Mouse (Mus musculus): ENCODE measurements around the gene Ppt1.
"Not testable (repeated sequence)": the region's sequence is repeated elsewhere in the genome, so short reads cannot be mapped to it uniquely, and the experiment has no call there.

Gene Ppt1

DNA sequence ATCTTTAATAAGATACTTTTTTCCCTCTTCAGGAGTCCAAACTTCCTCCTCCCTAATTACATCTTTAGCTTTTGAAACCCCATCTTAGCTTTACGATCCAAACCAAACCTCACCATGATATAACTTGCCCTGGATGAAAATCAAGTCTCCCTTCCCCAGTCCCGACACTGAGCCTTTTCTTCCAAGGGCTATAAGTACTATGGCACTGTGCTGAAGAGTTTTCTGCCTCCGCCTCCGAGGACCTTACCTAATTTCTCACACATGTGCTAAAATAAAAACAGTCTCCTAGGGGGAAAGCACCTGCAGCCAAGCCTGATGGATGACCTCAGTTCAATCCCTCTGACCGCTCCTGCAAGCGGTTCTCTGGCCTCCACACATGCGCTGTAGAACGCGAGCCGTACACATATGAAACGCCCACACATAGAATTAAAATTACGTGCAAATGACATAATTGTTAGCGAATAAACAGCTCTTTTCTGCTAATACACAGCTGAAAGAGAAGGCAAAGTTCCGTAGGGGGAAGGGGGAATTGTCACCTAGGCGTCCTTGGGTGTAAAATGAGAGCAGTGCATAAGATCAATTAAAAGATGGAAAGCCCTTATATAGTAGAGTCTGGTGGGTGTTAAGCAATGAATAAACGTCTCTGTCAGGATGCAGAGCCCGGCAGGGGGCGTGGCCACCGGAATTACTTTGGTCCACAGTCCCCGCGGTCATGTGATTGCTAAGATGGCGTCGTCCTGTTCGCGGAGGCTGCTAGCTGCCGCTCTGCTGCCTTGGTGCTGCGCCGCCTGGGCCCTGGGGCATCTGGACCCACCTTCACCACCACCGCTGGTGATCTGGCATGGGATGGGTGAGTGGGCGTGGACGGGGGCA lies at the start of gene Ppt1:
Ppt1 (plus strand) TSS at position 713 of the 873 bp plus-strand sequence.
- DNase-seq (ENCODE audit: low spot score in 2 of 2): peak; percentile 92 to 96

DNA sequence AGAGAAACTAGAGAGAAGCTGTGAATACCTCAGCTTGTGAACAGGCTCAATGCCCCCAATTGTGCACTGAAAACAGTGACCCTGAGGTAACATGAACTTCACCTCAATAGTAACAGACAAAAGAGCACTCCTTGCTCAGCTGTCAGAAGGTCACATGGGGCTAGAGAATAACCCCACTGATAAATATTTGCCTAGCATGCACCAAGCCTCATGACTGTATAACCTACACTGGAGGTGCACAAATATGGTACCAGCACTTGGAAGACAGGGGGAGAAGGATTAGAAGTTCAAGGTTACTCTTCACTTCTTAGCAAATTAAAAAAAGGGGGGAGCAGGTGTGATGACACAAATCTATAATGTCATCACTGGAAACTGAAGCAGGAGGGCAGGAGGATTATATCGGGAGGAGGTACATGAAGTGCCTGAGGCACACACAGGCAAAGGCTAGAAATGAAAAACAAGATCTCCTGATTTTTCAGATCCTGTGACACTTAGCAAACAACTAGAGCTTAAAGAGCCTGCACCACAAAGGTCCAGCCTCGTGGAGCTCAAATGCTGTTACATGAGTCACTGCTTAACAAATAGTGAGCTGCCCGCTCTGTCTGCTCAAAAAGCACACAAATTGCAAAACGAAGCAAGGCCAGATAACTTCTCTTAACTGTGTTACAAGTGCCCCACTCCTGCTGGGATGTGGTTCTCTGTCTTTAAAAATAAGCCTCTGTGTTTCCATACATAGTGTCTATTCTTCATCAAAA lies 46.5 kb upstream of the Ppt1 start:
- DNase-seq (ENCODE audit: low spot score in 2 of 2): no peak

DNA sequence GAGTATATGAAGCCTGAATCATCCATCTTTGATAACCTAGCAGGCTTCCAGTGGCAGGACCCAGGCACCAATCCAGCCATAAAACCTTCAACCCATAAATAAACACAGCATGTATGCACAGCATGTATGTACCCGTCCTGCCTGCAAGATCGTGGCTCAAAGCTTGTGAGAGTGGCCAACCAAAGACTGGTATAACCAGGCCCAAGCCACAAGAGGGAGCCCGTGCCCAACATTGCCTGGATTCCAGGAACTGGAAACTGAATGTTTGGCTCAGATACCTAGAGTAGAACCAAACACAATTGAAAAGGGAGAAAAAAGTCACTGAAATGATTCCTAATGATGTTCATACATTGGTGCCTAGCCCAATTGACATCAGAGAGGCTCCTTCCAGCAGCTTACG lies 27.9 kb upstream of the Ppt1 start:
- DNase-seq (ENCODE audit: low spot score in 2 of 2): peak; percentile 68 to 85

DNA sequence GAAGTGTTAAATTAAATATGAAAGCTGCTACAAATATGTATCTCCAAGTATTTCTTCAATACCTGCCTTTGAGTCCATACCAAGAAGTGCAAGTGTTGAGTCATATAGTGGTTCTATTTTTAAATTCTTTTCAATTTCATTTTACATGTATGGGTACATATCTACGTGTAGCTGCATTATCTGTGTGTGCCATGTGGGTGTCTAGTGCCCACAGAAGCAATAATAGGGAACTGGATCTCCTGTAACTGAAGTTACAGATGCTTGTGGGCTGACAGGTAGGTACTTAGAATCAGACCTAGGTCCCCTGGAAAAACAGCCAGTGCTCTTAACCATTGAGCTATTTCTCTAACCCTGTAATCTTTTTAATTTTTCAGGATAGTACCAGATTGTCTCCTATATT lies 24.9 kb upstream of the Ppt1 start:
- no peak for DNase-seq (ENCODE audit: low spot score in 2 of 2)

DNA sequence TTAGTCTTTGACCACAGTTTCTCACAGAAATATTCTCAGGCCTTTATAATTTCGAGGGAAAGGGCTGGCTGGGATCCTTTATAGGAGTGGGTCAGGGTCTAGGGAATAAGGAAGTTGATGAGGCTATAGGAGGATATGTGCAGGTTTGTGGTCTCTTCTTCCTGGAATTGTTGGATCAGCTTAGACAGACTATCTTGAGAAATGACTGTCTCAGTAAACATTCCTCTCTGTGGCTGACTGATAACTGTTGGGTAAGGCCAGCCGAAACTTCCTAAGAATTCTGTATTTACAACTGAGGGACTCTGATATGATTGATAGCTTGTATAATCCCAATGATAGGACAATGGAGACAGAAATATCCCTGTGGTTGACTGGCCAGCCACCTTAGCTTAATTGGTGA lies 24.2 kb upstream of the Ppt1 start:
- no peak for DNase-seq (ENCODE audit: low spot score in 2 of 2)

DNA sequence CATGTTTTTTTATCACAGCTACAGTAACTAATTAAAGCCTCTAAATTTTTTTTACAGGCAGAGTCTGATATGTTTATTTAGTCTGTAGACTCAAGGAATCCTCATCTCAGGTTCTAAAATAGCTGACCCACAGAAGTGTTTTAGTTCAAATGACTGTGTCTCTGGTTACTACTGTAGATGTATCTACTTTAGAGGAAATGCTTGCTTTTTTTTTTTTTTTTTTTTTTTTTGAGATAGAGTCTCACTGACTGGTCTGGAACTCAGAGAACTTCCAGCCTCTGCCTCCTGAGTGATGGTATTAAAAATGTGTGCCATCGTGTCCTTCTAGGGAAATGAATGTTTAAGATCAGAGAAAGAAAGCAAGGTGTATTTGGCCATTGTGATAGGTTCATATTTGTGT lies 19.8 kb upstream of the Ppt1 start:
- DNase-seq (ENCODE audit: low spot score in 2 of 2): no peak

DNA sequence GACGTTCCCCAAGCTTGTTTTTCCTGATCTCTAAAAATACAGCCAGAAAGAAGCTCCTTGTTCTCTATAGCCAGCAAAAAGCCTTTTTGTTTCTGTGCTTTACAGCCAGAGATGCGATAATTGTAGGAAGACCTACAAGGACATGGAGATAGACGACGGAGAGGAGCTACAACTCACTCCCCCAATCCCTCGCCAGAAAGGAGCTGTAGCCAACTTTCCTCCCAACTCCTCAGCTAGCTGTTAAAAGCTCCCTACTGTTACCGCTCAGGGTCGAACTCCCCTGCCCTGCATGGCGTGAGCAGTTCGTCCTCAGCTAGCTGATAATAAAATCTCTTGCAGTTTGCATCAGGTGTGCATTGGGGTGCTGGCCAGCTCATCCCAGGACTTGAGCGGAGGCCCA lies 15.1 kb upstream of the Ppt1 start:
- DNase-seq (ENCODE audit: low spot score in 2 of 2): not testable (repeated sequence)

DNA sequence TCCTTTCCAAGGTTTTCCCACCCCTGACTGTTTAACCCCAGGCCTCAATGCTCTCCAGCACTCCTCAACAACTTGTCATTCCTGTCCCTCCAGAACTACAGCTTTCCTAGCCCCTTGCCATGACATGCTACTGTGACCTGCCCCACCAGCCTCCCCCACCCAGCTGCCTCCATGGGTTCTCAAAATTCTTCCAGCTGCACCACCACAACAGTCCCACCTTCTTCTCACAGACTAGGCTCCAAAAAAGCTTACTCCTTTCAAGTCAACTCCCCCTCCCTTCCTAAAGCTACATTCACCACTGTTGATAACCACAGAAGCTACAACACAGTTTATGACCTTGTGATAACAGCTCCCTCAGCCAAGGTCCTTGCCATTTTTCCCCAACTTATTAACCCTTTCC lies 8.4 kb upstream of the Ppt1 start:
- no peak for DNase-seq (ENCODE audit: low spot score in 2 of 2)

DNA sequence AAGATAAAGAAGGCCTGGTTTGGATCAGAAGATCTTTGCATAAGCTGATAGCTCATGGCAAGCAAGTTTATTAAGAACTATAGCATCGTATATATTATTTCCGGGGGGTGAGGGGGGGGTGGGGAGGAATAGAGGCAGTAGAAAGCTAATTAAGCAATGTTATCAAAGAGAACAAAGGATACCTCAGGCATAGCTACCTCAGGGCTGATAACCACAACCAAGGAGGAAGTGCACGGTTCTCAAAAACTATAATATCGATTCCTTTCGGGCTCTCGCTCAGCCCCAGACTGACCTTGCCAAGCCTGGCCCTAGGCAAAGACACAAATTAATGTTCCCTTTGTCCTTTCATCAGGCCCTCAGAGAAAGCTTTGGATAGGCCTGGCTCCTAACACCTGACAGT lies 6.7 kb upstream of the Ppt1 start:
- no peak for DNase-seq (ENCODE audit: low spot score in 2 of 2)

DNA sequence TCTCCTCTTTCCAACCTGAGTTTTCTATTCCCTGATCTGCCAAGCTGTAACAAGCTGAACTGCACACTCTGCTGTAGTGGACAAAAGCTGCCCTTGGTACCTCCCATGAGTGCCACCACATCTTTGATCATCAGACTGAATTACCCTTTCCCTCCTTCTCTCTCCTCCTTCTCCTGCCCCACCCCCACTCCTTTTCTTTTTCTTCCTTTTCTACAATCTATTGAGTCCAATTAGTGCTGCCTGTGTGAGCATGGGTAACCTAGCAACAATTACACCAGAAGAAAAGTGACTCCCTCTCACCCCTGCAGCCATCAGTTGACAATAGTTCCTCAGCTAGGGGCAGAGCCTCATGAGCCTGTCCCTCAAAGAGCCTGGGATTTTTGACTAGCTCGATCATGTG lies 4.2 kb upstream of the Ppt1 start:
- no peak for DNase-seq (ENCODE audit: low spot score in 2 of 2)

DNA sequence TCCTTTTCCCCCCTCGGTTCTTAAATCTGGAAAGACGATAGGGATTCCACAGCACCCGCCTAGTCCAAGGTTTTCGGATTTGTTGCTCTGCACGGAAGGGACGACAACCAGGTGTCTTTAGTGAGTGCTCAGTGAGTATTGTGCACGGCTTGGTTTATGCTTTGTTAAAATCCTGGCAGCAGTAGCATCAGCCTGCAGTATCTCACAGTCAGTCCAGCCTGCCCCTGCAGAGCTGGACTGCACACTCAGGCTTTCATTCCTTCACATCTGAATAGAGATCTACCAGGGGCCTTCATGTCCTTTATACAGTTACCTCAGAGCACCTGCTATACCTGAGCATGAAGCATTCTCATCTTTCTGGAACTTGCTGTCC lies 347 bp downstream of the Ppt1 start:
- DNase-seq (ENCODE audit: low spot score in 2 of 2): no peak

DNA sequence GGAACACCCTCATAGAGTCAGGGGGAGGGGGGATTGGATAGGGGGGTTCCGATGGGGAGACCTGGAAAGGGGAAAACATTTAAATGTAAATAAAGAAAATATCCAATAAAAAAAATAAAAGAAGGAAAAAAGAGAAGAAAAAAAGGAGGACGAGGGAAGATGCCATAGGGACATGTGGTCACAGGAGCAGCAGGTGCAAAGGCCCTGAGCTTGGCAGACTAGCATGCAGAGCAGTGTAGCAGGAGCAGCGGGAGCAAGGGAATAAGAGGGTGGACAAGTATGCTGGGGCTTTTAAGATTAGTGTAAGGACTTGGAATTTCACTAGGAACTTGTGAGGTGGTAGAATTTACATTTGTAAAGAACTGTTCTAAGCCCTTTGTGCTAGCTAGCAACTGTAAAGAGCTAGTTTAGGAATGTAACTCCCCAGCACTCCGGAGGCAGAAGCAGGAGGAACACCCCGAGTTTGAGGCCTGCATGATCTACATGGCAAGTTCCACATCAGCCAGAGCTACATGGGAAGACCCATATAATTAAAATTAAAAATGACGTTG lies 1.2 kb downstream of the Ppt1 start:
- DNase-seq (ENCODE audit: low spot score in 2 of 2): no peak

DNA sequence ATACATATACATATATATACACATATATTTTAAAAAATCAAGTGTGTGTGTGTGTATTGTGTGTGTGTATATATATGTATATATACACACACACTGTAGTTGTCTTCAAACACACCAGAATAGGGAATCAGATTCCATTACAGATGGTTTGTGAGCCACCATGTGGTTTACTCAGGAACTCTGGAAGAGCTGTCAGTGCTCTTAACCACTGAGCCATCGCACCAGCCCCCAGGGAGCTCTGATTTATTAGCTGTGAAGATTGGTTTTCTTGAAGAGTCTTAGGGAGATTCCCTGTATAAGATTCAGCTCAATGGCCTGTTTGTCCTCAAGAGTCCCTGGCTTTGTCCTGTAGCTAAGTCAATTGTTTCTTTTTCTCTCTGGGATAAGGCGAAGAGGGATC lies 2.0 kb downstream of the Ppt1 start:
- no peak for DNase-seq (ENCODE audit: low spot score in 2 of 2)

DNA sequence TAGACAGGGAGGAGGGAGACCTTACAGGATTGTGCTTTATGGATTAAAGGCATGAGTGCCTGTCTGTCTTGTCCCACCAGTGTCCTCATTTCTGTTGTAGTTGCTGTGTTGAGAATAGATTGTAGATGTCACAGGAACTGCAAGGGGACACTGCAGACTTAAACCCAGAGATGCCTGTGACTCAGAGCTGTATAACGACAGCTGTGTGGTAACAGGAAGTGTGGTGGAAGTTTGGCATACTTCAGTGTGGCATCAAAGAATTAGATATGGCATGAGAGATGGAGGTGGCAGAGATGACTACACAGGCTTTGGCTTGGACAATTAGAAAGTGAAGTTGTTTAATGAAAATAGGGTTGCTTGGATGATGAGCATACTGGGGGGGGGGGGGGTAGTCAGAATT lies 2.4 kb downstream of the Ppt1 start:
- no peak for DNase-seq (ENCODE audit: low spot score in 2 of 2)

DNA sequence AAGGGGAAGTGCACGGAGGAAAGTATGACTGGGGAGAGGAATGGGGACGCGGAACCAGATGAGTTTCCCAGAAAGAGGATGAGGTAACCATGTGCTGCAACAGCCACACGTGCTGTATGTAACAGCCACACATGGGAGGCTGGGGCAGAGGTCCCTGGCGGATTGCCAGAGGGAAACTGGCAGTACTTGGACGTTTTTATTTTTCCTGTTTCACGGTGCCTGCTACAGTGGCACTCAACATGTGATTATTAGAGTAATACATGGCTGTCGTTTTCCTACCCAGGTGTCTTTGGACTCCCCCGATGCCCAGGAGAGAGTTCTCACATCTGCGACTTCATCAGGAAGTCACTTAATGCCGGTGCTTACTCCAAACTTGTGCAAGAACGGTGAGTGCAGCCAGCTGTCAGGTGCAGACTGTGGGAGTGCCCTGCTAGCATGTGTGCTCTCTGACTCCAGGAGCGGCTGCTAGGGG lies 12.1 kb downstream of the Ppt1 start:
- no peak for DNase-seq (ENCODE audit: low spot score in 2 of 2)

DNA sequence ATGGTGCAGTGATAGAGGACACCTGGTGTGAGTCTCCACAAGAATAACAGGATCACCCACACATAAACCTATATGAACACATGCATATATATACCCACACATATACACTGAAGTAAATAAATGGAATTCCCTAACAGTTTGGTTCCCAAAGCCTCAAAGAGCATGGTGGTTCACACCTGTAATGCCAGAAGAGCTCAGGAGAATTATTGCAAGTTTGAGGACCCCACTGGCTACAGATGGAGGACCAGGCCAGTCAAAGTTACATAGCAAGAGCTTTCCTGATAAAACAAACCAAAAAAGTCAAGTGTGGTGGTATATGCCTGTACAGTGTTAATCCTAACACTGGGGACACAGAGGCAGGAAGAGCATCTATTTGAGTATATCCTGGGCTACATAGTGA lies 15.5 kb downstream of the Ppt1 start:
- DNase-seq (ENCODE audit: low spot score in 2 of 2): no peak

DNA sequence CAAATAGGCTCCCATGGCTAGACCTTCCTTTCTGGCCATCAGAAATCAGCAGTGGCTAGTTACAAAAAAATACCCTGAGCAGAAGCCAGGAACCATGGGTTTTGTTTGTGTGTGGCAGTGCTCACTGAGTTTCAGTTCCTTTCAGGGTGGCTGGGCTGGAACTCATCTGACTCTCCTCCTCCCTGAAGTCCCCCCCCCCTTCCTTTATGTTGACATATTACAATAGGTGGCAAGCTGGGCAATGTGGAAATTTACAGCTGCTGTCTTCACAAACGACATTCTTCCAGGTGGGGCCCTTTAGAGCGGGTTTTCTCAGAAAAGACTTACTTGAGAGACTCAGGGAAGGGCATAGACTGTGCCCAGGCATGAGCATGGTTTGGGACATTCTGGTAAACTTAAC lies 17.6 kb downstream of the Ppt1 start:
- no peak for DNase-seq (ENCODE audit: low spot score in 2 of 2)

DNA sequence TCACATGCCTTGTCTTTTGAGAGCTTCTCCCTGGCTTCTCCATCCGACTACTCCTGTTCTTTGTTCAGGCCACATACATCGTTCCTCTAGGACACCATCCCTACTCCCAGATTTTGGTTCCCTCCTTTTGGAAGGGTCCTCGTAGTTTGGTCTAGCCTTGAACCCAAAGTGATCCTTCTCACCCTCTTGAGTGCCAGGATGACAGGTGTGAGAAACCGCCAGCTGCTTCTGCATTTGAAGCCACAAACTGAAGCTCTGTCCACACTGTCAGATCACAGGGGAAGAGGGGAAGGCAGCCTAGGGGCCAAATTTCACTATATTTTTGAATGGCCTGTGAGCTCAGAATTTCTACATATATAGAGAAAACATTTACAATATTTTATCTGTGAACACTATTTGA lies 18.7 kb downstream of the Ppt1 start:
- no peak for DNase-seq (ENCODE audit: low spot score in 2 of 2)

DNA sequence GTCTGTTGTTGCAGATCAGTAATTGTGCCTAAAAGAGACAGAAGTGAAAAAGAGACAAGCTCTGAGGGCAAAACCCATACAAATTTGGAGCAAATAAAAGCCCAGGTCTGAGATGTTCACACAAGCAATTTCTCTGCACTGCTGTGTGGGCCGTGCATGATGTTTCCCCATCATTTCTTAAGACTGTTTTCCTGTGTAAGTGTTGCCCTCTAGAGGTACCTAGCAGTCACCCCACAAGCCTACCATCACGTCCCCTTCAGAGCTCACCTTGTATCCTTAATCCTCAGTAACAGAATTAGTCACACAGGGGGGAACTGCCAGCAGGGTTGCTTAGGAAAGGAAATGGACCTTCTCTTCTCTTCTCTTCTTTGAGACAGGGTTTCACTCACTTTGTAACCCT lies 21.9 kb downstream of the Ppt1 start:
- no peak for DNase-seq (ENCODE audit: low spot score in 2 of 2)

DNA sequence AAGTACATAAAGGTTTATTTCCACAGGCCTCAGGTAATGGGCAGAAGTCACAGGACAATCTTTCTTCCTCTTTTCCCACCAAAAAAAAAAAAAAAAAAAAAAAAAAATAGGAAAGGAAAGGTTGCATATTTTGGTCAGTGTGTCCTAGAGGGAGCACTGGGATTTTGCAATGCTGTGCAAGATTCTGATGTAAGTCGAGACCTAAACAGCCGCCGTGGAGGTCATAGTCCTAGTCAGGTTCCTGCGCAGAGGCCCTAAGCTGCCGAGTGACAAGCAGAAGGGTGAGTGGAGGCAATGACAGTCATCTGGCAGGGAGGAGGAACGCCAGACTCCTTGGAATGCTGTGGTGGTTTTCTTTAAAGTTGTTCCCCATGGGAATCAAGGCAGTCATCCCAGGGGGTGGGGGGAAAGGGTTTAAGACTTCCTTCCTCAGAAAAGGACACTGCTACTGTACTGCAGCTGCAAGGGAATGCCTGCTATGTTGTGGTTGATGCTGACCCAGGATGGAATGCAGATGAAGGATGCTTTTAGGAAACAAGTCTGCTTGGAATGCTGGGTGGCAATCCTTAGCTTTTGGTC lies 23.1 kb downstream of the Ppt1 start:
- no peak for DNase-seq (ENCODE audit: low spot score in 2 of 2)

DNA sequence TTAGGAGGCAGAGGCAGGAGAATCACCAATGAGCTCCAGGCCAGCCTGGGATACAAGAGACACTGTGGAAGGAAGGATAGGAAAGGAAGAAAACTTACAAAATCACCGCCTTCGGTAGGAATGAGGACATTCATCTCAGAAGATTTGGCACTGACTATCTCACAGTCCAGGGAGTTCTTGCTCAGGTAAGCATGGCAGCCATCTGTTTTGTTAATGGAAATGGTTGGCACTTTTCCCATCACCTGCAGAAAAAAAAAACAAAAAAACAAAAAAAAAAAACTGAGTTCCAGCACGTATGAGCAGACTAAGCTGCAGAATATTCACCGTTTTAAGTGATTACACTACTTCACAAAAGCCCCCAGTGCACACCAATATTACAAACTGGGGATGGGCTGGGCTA lies 25.8 kb downstream of the Ppt1 start:
- no peak for DNase-seq (ENCODE audit: low spot score in 2 of 2)

DNA sequence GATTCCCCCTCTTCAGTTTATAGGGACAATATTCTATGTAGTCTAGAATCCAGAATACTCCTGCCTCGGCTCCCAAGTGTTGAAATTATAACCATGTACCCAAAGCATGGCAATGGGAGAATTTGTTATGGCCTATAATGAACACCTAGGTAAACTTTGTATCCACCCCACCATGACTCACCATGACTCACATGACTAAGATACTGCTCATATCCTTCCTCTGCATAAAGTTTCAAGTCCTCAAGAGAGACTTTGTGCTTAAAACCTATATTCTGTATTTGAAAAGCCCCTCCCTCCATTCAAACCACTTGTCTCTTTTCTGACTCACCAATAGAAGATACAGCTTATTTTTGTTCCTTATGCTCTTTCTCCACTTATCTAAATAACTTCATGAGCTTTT lies 32.0 kb downstream of the Ppt1 start:
- no peak for DNase-seq (ENCODE audit: low spot score in 2 of 2)

DNA sequence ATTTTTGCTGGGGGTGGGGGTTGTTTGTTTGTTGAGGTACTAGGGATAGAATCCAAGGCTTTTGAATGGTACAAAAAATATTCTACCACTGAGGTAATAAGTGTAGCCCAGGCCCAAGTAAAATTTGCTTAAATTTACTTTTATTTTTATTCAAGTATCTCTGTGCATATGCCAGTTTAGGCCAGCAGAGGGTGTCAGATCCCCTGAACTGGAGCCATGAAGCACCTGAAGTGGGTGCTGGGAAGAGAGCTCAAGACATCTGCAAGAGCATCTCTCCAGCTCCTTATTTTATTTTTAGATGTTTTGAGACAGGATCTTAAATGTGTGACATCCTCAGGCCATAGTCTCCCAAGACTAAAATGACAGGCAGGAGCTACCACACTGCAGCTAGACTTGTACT lies 34.0 kb downstream of the Ppt1 start:
- DNase-seq (ENCODE audit: low spot score in 2 of 2): no peak
